Mouse (Mus musculus) ovary, postnatal 14 days (tissue): ENCODE data around the gene Lix1l.

Experiments used
- DNase-seq: peaks from one replicate; pipeline ENCODE4 v3.0.0; 2022; ENCODE audit warnings: low spot score

Gene Lix1l

GRCm38 (mm10) chr3:96600639-96601250 lies at the start of gene Lix1l:
Gene Lix1l (plus strand): TSS chr3:96601149.
- peak; percentile 86 for DNase-seq

GRCm38 (mm10) chr3:96551203-96551602 lies 49.7 kb upstream of the Lix1l start:
- no peak for DNase-seq

GRCm38 (mm10) chr3:96551890-96552289 lies 49.1 kb upstream of the Lix1l start:
- no peak for DNase-seq

- DNase-seq: no peak
Observed at GRCm38 (mm10) chr3:96553601-96554000, 47.3 kb upstream of the Lix1l start.

- DNase-seq: no peak
Observed at GRCm38 (mm10) chr3:96554251-96554650, 46.7 kb upstream of the Lix1l start.

GRCm38 (mm10) chr3:96555041-96555596 lies 45.8 kb upstream of the Lix1l start:
- DNase-seq: peak; percentile 70

- no peak for DNase-seq
Observed at GRCm38 (mm10) chr3:96555999-96556614, 44.8 kb upstream of the Lix1l start.

- no peak for DNase-seq
Observed at GRCm38 (mm10) chr3:96556651-96557635, 44.0 kb upstream of the Lix1l start.

- peak; percentile 99 for DNase-seq
Observed at GRCm38 (mm10) chr3:96557694-96558093, 43.3 kb upstream of the Lix1l start, which contains the start of gene Txnip. Gene Txnip (plus strand): TSS chr3:96557957.

GRCm38 (mm10) chr3:96558159-96558558 lies 42.8 kb upstream of the Lix1l start:
- DNase-seq: no peak

- DNase-seq: no peak
Observed at GRCm38 (mm10) chr3:96558668-96559196, 42.2 kb upstream of the Lix1l start.

GRCm38 (mm10) chr3:96559398-96559910 lies 41.5 kb upstream of the Lix1l start:
- DNase-seq: no peak

GRCm38 (mm10) chr3:96559911-96560850 lies 40.8 kb upstream of the Lix1l start:
- no peak for DNase-seq

GRCm38 (mm10) chr3:96560881-96561668 lies 39.9 kb upstream of the Lix1l start:
- DNase-seq: no peak

- DNase-seq: no peak
Observed at GRCm38 (mm10) chr3:96561946-96562681, 38.8 kb upstream of the Lix1l start.

- DNase-seq: no peak
Observed at GRCm38 (mm10) chr3:96563267-96563666, 37.7 kb upstream of the Lix1l start.

GRCm38 (mm10) chr3:96563911-96564632 lies 36.9 kb upstream of the Lix1l start:
- DNase-seq: no peak

GRCm38 (mm10) chr3:96564633-96565032 lies 36.3 kb upstream of the Lix1l start:
- DNase-seq: no peak
